ENCODE assay signal across 33 mouse cellular contexts in genomic region chr2:70827780-70828179, GRCm38 (mm10). TPM values are rescaled to one million over a fixed set of nuclear protein-coding genes. Genes with fewer than 3 reads are reported as not detected.
A peak's percentile ranks its signal among the peaks of the same experiment; 100 is the strongest.
DNase-seq lines count a peak whose midpoint lies in the region; ATAC-seq lines count a peak whose summit lies in the region.
"Had no signal": no experiment of that assay in that cellular context is flagged by ENCODE, and none has a peak within 500 bp of the region (broad histone marks: within the 10 kb centered on the region; RNA-seq: fewer than 3 reads in every experiment).

No protein-coding gene starts in this region.

- no peak for ATAC-seq in liver, embryonic 11.5 days (replicated peaks; ENCODE audit: low FRiP score)
- ATAC-seq in liver, embryonic 16.5 days (ENCODE audit: low read depth), result no peak
- ATAC-seq: forebrain, embryonic 14.5 days; hindbrain, embryonic 16.5 days; intestine, embryonic 15.5 days; midbrain, embryonic 15.5 days had no signal

- no peaks in the 10 kb centered on the region for H3K9me3 ChIP-seq in liver, embryonic 11.5 days (ENCODE audit: control insufficient read depth, low read length)
- H3K9me3 ChIP-seq in liver, embryonic 16.5 days (replicated peaks; ENCODE audit: control insufficient read depth, low read length), result no peaks in the 10 kb centered on the region
- H3K9me3 ChIP-seq: intestine, embryonic 15.5 days; midbrain, embryonic 10.5 days; midbrain, embryonic 15.5 days; neural tube, embryonic 15.5 days had no signal

- no peaks in the 10 kb centered on the region for H3K27me3 ChIP-seq in liver, embryonic 11.5 days (replicated peaks; ENCODE audit: control insufficient read depth, insufficient read depth, low read length)
- no peaks in the 10 kb centered on the region for H3K27me3 ChIP-seq in liver, embryonic 16.5 days (ENCODE audit: control insufficient read depth, insufficient read depth, low read depth, low read length)
- H3K27me3 ChIP-seq: intestine, embryonic 15.5 days; midbrain, embryonic 15.5 days; neural tube, embryonic 15.5 days had no signal

- peaks cover 33% of the 10 kb centered on the region for H3K4me1 ChIP-seq in liver, embryonic 11.5 days (replicated peaks; ENCODE audit: control insufficient read depth, insufficient read depth, low read length)
- H3K4me1 ChIP-seq in liver, embryonic 16.5 days (ENCODE audit: control insufficient read depth, low read depth, low read length), result peaks cover 50% of the 10 kb centered on the region
- H3K4me1 ChIP-seq: intestine, embryonic 15.5 days had no signal

- DNase-seq in spleen, adult 12 weeks (ENCODE audit: low spot score), result peak; percentile 12
- no peak for DNase-seq in spleen, postnatal 14 days (ENCODE audit: low spot score in 2 of 2)
- peak; percentile 70 for DNase-seq in c-Kit-positive CD71-positive TER-119-positive erythroid progenitor cells, embryonic 14.5 days (ENCODE audit: low spot score)
- DNase-seq in liver, embryonic 11.5 days (ENCODE audit: low spot score), result no peak
- DNase-seq in embryo, embryonic 10.5 days (ENCODE audit: low spot score), result no peak
- DNase-seq in adrenal gland, adult 18-20 months (ENCODE audit: low spot score in 2 of 2), result no peak
- no peak for DNase-seq in right cerebral cortex, postnatal 25 days
- DNase-seq: adrenal gland, adult 2 months; adrenal gland, postnatal 36 days; cerebellum, adult 11 months; cerebellum, postnatal 10 days; gastrocnemius, postnatal 36 days; heart, adult 2 months; heart, postnatal 14 days; kidney, adult 8-10 months; kidney, postnatal 14 days; left cerebral cortex, postnatal 4 days; lung, embryonic 14.5 days; lung, postnatal 14 days; retina, postnatal 1 day; right cerebral cortex, postnatal 14 days; spleen, adult 18-20 months; thymus, adult 18-20 months; thymus, postnatal 36 days had no signal

- peak overlapping the region; percentile 100 for H3K27ac ChIP-seq in liver, embryonic 11.5 days (ENCODE audit: low read depth, low read length)
- H3K27ac ChIP-seq in liver, embryonic 16.5 days (ENCODE audit: low read length), result peak overlapping the region; percentile 100
- H3K27ac ChIP-seq: heart, adult 2 months; intestine, embryonic 15.5 days; layer of hippocampus, adult 2 months; midbrain, embryonic 10.5 days; midbrain, embryonic 15.5 days; neural tube, embryonic 15.5 days; stomach, postnatal 0 days had no signal

- whole genome bisulfite sequencing in liver, embryonic 11.5 days, result 50% methylated on average over 8 of the region's 8 CpGs
- 25% methylated on average over 8 of the region's 8 CpGs for WGBS in liver, embryonic 16.5 days (ENCODE audit: insufficient replicate concordance)

- H3K36me3 ChIP-seq in liver, embryonic 11.5 days (ENCODE audit: control insufficient read depth, insufficient read depth, low read length), result no peaks in the 10 kb centered on the region
- no peaks in the 10 kb centered on the region for H3K36me3 ChIP-seq in liver, embryonic 16.5 days (ENCODE audit: control insufficient read depth, insufficient read depth)
- H3K36me3 ChIP-seq: intestine, embryonic 15.5 days; midbrain, embryonic 10.5 days; midbrain, embryonic 15.5 days; neural tube, embryonic 15.5 days had no signal

- no peak overlapping the region for H3K4me3 ChIP-seq in liver, embryonic 11.5 days (ENCODE audit: low read depth, low read length)
- peak overlapping the region; percentile 29 for H3K4me3 ChIP-seq in liver, embryonic 16.5 days (ENCODE audit: low read depth, low read length)
- H3K4me3 ChIP-seq: heart, adult 2 months; intestine, embryonic 15.5 days; layer of hippocampus, adult 2 months; midbrain, embryonic 10.5 days; midbrain, embryonic 15.5 days; neural tube, embryonic 15.5 days had no signal

- peak overlapping the region; percentile 78 for H3K4me2 ChIP-seq in liver, embryonic 11.5 days
- peak overlapping the region; percentile 63 for H3K4me2 ChIP-seq in liver, embryonic 16.5 days (ENCODE audit: low read depth, low read length)
- H3K4me2 ChIP-seq: intestine, embryonic 15.5 days; lung, embryonic 14.5 days; midbrain, embryonic 15.5 days; neural tube, embryonic 15.5 days had no signal

- peak overlapping the region; percentile 59 for H3K9ac ChIP-seq in liver, embryonic 11.5 days (ENCODE audit: low read depth, low read length)
- peak overlapping the region; percentile 64 for H3K9ac ChIP-seq in liver, embryonic 16.5 days (ENCODE audit: low read depth, low read length)
- H3K9ac ChIP-seq: intestine, embryonic 15.5 days; lung, embryonic 14.5 days; midbrain, embryonic 15.5 days; neural tube, embryonic 15.5 days had no signal

RNA-seq across cellular contexts. Expression of gene Tlk1, which starts 2.3 kb away (rescaled TPM):
- 52.2 and 54.7 TPM in 2 replicates for polyA plus RNA-seq in liver, embryonic 11.5 days (2014; fragmentation: Nextera tagmentation; extraction: Ambion mirVana)
- polyA plus RNA-seq in liver, embryonic 16.5 days (2015; fragmentation: Nextera tagmentation; extraction: Ambion mirVana), result 16.5 and 17.9 TPM in 2 replicates
- total RNA-seq in adrenal gland, adult 18-20 months (2021), result 10 to 100 TPM; 37.6 to 52.5 TPM

Comparison
In these comparisons a context has a peak if more than half of its experiments do, and no peak if none do; other contexts are left out.
1. DNase-seq: peak in spleen, adult 12 weeks (single experiment) and c-Kit-positive CD71-positive TER-119-positive erythroid progenitor cells, embryonic 14.5 days (single experiment); none in spleen, postnatal 14 days (0 of 2), liver, embryonic 11.5 days (single experiment), embryo, embryonic 10.5 days (single experiment), adrenal gland, adult 18-20 months (0 of 2) and right cerebral cortex, postnatal 25 days (single experiment).